Mouse (Mus musculus) forebrain, embryonic 13.5 days (tissue): ENCODE measurements at regions not wholly inside any gene's neighbourhood (a gene's known extent, or its start where the extent isn't known, plus 50 kb on each side); places are given as distances from the start of the nearest gene placed in this dataset.

Experiments
- ATAC-seq: fragments of 200-750 bp; cut with Nextera tagmentation; 2 replicates; pipeline ENCODE4 v1.8.0; 2017
- H3K27ac ChIP-seq: fragments of 300-500 bp; sonication (generic); 2 replicates; pipeline ENCODE4 v1.5.1; 2015; ENCODE audit warnings: inconsistent platforms, mild to moderate bottlenecking, moderate library complexity
- H3K27me3 ChIP-seq: fragments of 300-500 bp; sonication (generic); 2 replicates; pipeline ENCODE4 v1.6.1; 2015; ENCODE audit warnings: mild to moderate bottlenecking, inconsistent platforms
- H3K36me3 ChIP-seq: fragments of 300-500 bp; sonication (generic); 2 replicates; pipeline ENCODE4 v1.6.1; 2015; ENCODE audit warnings: mild to moderate bottlenecking, inconsistent platforms; ENCODE audit not compliant: poor library complexity, severe bottlenecking
- H3K4me1 ChIP-seq: fragments of 300-500 bp; sonication (generic); 2 replicates; pipeline ENCODE4 v1.6.1; 2015; ENCODE audit warnings: inconsistent platforms
- H3K4me2 ChIP-seq: fragments of 300-500 bp; sonication (generic); 2 replicates; pipeline ENCODE4 v1.6.1; 2015; ENCODE audit warnings: inconsistent platforms, mild to moderate bottlenecking, moderate library complexity
- H3K4me3 ChIP-seq: fragments of 300-500 bp; sonication (generic); 2 replicates; pipeline ENCODE4 v1.5.1; 2015; ENCODE audit warnings: mild to moderate bottlenecking, inconsistent platforms
- H3K9ac ChIP-seq: fragments of 300-500 bp; sonication (generic); 2 replicates; pipeline ENCODE4 v1.6.1; 2015; ENCODE audit warnings: mild to moderate bottlenecking, inconsistent platforms
- H3K9me3 ChIP-seq: fragments of 300-500 bp; sonication (generic); replicated peaks from 2 replicates; pipeline ENCODE4 v1.6.1; 2016; ENCODE audit warnings: inconsistent platforms
- WGBS: fragments of 180-500 bp; shearing (Covaris S2); methylation state at CpG from one replicate; pipeline ENCODE4 v1.1.7; 2015; 5-methylcytosine and 5-hydroxymethylcytosine counted together

- 55% methylated on average over 2 of the region's 2 CpGs for WGBS
- Histone ChIP-seq H3K27ac (no peak overlapping the region), H3K36me3 (no peaks in the 10 kb centered on the region), H3K9ac (no peak overlapping the region), H3K4me1 (no peaks in the 10 kb centered on the region), H3K9me3 (no peaks in the 10 kb centered on the region), H3K27me3 (no peaks in the 10 kb centered on the region), H3K4me3 (no peak overlapping the region), H3K4me2 (no peak overlapping the region)
- peak; percentile 67 for ATAC-seq
These were observed 812.5 kb downstream of the Phf3 start for GRCm38 (mm10) chr1:30061242-30061641.

DNA sequence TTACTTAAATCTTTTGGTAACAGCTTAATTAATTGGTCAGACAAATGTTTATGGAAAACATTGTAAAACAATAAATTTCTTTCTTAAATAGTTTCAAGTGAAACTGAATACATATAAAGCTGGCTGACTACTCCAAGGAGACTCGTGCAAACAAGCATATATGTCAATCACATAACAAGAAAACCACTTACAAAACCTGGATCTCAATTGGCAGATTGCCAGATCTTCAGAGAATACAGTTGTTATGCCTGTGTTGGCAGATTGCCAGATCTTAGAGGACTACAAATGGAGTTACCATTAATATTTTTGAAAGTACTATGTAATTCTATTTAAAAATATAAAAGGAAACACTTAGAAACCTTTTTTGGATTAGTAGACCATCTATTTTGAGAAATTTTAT, 812.9 kb downstream of the Phf3 start:
- Histone ChIP-seq H3K4me2 (no peak overlapping the region), H3K36me3 (no peaks in the 10 kb centered on the region), H3K27me3 (no peaks in the 10 kb centered on the region), H3K4me3 (no peak overlapping the region), H3K4me1 (no peaks in the 10 kb centered on the region), H3K9ac (no peak overlapping the region), H3K9me3 (no peaks in the 10 kb centered on the region), H3K27ac (no peak overlapping the region)
- WGBS = 0% methylated on average over 1 of the region's 1 CpGs
- peak; percentile 93 for ATAC-seq

- no peaks in the 10 kb centered on the region for H3K9me3 ChIP-seq
These were observed 856.1 kb downstream of the Phf3 start for GRCm38 (mm10) chr1:30017596-30017995.

DNA sequence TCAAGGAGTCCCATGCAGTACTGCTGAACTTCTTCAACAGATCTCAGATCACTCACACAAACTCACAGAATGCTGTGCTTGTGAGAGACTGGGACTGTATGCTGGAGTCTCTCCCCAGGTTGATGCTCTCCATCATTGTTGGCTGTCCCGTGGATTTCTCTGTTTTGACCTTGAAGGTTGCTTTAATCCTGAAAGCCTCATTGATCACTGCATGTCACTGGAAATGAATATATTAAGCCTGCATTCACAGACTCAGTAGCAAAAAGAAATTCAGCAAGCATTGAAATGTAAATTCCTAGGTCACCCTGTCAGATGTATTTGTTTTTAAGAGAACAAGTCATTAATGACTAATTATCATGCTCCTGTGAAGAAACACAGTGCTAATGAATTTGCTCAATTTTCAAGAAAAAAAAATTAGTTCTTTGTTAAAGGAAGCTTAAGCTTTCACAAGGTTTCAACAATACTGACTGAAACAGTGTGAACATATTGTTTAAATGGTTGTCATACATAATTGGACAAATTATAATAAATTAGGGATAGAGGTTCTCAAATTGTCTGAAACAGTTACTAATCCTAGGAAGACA, 864.9 kb downstream of the Phf3 start:
- no peaks in the 10 kb centered on the region for H3K4me1 ChIP-seq
- no peak overlapping the region for H3K27ac ChIP-seq
- WGBS = 21% methylated on average over 1 of the region's 1 CpGs
- H3K27me3 ChIP-seq = peaks cover 15% of the 10 kb centered on the region
- H3K36me3 ChIP-seq = no peaks in the 10 kb centered on the region
- ATAC-seq = peak; percentile 82
- H3K9me3 ChIP-seq = no peaks in the 10 kb centered on the region
- no peak overlapping the region for H3K4me2 ChIP-seq
- H3K9ac ChIP-seq = no peak overlapping the region
- H3K4me3 ChIP-seq = no peak overlapping the region

More at GRCm38 (mm10) chr1:30017596-30017995, 856.1 kb downstream of the Phf3 start:
- H3K27ac ChIP-seq = no peak overlapping the region
- no peaks in the 10 kb centered on the region for H3K27me3 ChIP-seq
- no peak overlapping the region for H3K9ac ChIP-seq
- no peaks in the 10 kb centered on the region for H3K4me1 ChIP-seq
- no peak for ATAC-seq
- H3K36me3 ChIP-seq = no peaks in the 10 kb centered on the region
- no peak overlapping the region for H3K4me2 ChIP-seq
- H3K4me3 ChIP-seq = no peak overlapping the region
